Mouse (Mus musculus) R1 (cell line): ENCODE results near the gene Sel1l2.

ENCODE experiments used
- DNase-seq: peaks from one replicate; pipeline ENCODE4 v3.0.0-alpha.2; 2018; ENCODE audit warnings: low read depth, low spot score

The Sel1l2 gene

GRCm38 (mm10) chr2:140215415-140215814, 174.1 kb downstream of the Sel1l2 start:
- DNase-seq = no peak

- no peak for DNase-seq
Observed at GRCm38 (mm10) chr2:140214519-140215027, 174.9 kb downstream of the Sel1l2 start.

GRCm38 (mm10) chr2:140203756-140204155, 185.8 kb downstream of the Sel1l2 start:
- peak; percentile 54 for DNase-seq

- DNase-seq = no peak
Observed at GRCm38 (mm10) chr2:140202573-140202972, 186.9 kb downstream of the Sel1l2 start.

- peak; percentile 16 for DNase-seq
Observed at GRCm38 (mm10) chr2:140200713-140201112, 188.8 kb downstream of the Sel1l2 start.

- peak; percentile 82 for DNase-seq
Observed at GRCm38 (mm10) chr2:140185685-140186210, 203.8 kb downstream of the Sel1l2 start.
